Mouse (Mus musculus) heart, postnatal 25 days (tissue): ENCODE measurements around the gene Fam120b. TPM values are rescaled to one million over a fixed set of nuclear protein-coding genes. Genes with fewer than 3 reads are reported as not detected.
"Not testable (repeated sequence)": the region's sequence is repeated elsewhere in the genome, so short reads cannot be mapped to it uniquely, and the experiment has no call there.

Experiments used
- DNase-seq: peaks from one replicate; pipeline ENCODE4 v3.0.0; 2022; ENCODE audit warnings: low spot score
- intact Hi-C: fragments of 180-260 bp; cut with DNase I; formaldehyde crosslinking; loops from one replicate; pipeline ENCODE4 v1.15.1; 2025
- total RNA-seq, 2 experiments: library from RNA; stranded (reverse); gene quantifications; 2 replicates each; pipeline ENCODE4 v1.2.3; 2021

The Fam120b gene
- total RNA-seq, 2 experiments from 2014 or later, result 10.8 to 11.8 TPM

GRCm38 (mm10) chr17:15425931-15426330 lies 29.9 kb downstream of the Fam120b start:
- DNase-seq, result no peak
- intact Hi-C loops, result no loop called here

- intact Hi-C loops, result no loop called here
- no peak for DNase-seq
These were observed 33.4 kb downstream of the Fam120b start for GRCm38 (mm10) chr17:15429451-15429850.

GRCm38 (mm10) chr17:15429937-15430336 lies 33.9 kb downstream of the Fam120b start:
- intact Hi-C loops, result no loop called here
- DNase-seq, result no peak

GRCm38 (mm10) chr17:15431021-15431514 lies 35.1 kb downstream of the Fam120b start:
- intact Hi-C loops, result no loop called here
- DNase-seq, result no peak

- intact Hi-C loops, result no loop called here
- DNase-seq, result no peak
These were observed 35.5 kb downstream of the Fam120b start for GRCm38 (mm10) chr17:15431551-15431950.

GRCm38 (mm10) chr17:15432036-15432435 lies 36.0 kb downstream of the Fam120b start:
- intact Hi-C loops, result no loop called here
- DNase-seq, result no peak

GRCm38 (mm10) chr17:15434748-15435147 lies 38.7 kb downstream of the Fam120b start:
- no peak for DNase-seq
- intact Hi-C loops, result no loop called here

GRCm38 (mm10) chr17:15440067-15440462 lies 44.1 kb downstream of the Fam120b start:
- intact Hi-C loops, result no loop called here
- no peak for DNase-seq

GRCm38 (mm10) chr17:15440463-15441121 lies 44.6 kb downstream of the Fam120b start:
- no peak for DNase-seq
- intact Hi-C loops, result no loop called here

GRCm38 (mm10) chr17:15445421-15445820 lies 49.4 kb downstream of the Fam120b start:
- DNase-seq, result no peak
- intact Hi-C loops, result no loop called here

- intact Hi-C loops, result no loop called here
- no peak for DNase-seq
These were observed 51.8 kb downstream of the Fam120b start for GRCm38 (mm10) chr17:15447831-15448230.

- DNase-seq, intact Hi-C loops: not testable (repeated sequence)
These were observed 53.1 kb downstream of the Fam120b start for GRCm38 (mm10) chr17:15449144-15449543.

- intact Hi-C loops, result no loop called here
- DNase-seq, result no peak
These were observed 53.6 kb downstream of the Fam120b start for GRCm38 (mm10) chr17:15449606-15450005.

- intact Hi-C loops, result no loop called here
- no peak for DNase-seq
These were observed 59.2 kb downstream of the Fam120b start for GRCm38 (mm10) chr17:15455203-15455602.

- intact Hi-C loops, result no loop called here
- no peak for DNase-seq
These were observed 60.6 kb downstream of the Fam120b start for GRCm38 (mm10) chr17:15456595-15456994.

- DNase-seq, result no peak
- intact Hi-C loops, result no loop called here
These were observed 63.8 kb downstream of the Fam120b start for GRCm38 (mm10) chr17:15459761-15460160.

GRCm38 (mm10) chr17:15461921-15462495 lies 66.0 kb downstream of the Fam120b start:
- intact Hi-C loops, result no loop called here

GRCm38 (mm10) chr17:15467669-15468068 lies 71.7 kb downstream of the Fam120b start:
- peak; percentile 11 for DNase-seq
- intact Hi-C loops, result loop anchor here (1.0 to 2.0 kb wide), 2 partner anchors 49 to 402 kb away; no protein-coding TSS in a partner anchor

More at GRCm38 (mm10) chr17:15461921-15462495, 66.0 kb downstream of the Fam120b start:
- DNase-seq, result no peak

- DNase-seq, result no peak
- intact Hi-C loops, result no loop called here
These were observed 76.7 kb downstream of the Fam120b start for GRCm38 (mm10) chr17:15472671-15473070.
